Mouse (Mus musculus) embryonic facial prominence, embryonic 15.5 days (tissue): ENCODE measurements around the gene Pgpep1l. TPM values are rescaled to one million over a fixed set of nuclear protein-coding genes. Genes with fewer than 3 reads are reported as not detected.

Experiments used
- polyA plus RNA-seq: library from polyadenylated mRNA; unstranded; fragments of >200 nt; fragmentation: Nextera tagmentation; extraction: Ambion mirVana; gene quantifications from 2 replicates; pipeline ENCODE4 v1.2.1, GENCODE M21; 2015

Gene Pgpep1l
- polyA plus RNA-seq, 1 experiment from 2014 or later: not detected

Other genes with a start within 250 kb of the Pgpep1l start
- gene Fam169b, start 9.6 kb upstream of the Pgpep1l start, polyA plus RNA-seq: 3.7 and 3.8 TPM in 2 replicates